Mouse (Mus musculus): ENCODE results near the gene Pgm1. TPM values are rescaled to one million over a fixed set of nuclear protein-coding genes. Genes with fewer than 3 reads are reported as not detected.

Gene Pgm1
- total RNA-seq, 2 experiments from 2014 or later = 40.5 to 44.9 TPM

- intact Hi-C loops (cut with DNase I) = loop anchor here (2.0 to 5.0 kb wide), 3 partner anchors 81 to 589 kb away; no protein-coding TSS in a partner anchor
- DNase-seq (ENCODE audit: low spot score in 2 of 2) = no peak
Measured at GRCm38 (mm10) chr4:99947896-99948295, 18.7 kb downstream of the Pgm1 start.

DNA sequence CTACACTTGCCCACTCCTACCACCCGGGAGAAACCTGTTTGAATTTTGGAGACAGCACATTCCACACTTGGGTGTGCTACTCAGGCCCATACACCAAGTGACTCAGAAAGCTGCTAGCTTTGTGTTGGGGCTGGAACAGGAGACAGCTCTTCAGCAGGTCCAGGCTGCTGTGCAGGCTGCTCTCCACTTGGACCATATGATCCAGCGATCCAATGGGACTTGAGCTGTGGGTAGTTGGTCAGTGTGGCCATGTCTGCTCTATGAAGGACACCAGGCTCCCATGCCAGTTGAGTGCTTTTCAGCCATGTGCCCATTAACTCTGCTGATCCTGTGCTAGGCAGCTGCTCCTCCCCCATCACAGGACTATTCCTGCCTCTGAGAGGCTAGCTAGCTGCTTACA, 24.7 kb downstream of the Pgm1 start:
- intact Hi-C loops (cut with DNase I) = no loop called here

DNA sequence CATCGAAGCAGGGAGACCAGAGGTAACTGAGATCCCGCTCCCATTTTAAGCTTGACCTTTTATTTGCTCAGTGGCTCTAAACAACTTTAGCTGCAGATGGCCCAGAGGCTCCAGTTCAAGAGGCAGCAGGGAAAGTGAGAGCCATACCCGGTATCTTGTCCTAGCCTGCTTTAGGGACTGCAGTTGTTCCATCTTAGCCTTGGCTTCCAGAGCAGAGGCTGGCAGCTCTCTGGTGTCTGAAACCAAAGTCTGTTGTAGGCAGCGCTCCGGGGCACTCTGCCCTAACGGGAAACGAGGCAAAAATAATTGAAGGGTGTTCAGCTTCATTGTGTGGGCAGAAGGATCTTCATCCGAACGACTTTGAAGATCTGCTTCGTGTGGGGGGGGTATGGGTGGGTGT, 26.2 kb downstream of the Pgm1 start:
- DNase-seq (ENCODE audit: low spot score in 2 of 2) = no peak
- intact Hi-C loops (cut with DNase I) = no loop called here

More for the DNA sequence above, 24.7 kb downstream of the Pgm1 start:
- DNase-seq (ENCODE audit: low spot score in 2 of 2) = no peak

- intact Hi-C loops (cut with DNase I) = no loop called here
Measured at GRCm38 (mm10) chr4:99957186-99957585, 28.0 kb downstream of the Pgm1 start.

DNA sequence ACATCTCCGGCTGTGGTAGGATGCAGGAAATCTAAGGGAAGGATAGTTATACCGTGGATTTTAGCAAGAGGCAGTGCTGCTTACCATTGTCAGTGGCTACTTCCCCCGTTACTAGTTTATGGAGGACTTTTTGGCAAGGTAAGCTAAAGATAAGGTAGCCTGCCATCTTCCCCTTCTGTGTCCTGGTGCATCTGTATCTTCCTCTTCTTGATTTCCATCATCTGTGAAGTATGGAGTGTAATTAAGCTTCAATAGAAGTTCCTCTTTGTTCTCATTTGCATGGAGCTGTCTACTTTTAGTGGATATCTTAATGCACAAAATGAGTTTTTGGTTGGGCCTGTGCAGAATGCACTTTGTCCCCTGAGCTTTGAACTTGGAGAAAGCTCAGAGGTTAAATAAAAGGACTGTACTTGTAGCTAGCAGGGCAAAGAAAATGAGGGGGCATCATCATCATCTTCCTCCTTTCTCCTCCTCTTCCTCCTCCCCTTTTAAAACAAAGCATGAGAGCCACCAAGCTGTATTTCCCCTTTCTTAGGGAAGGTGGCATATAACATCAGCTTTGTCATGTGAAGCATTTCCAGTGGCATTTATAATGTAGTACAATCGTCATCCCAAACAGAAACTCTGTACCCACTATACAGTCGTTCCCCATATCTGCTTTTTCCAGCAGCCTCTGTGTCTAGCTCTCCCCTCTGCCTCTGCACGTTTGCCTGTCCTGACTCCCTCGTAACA, 29.0 kb downstream of the Pgm1 start:
- intact Hi-C loops (cut with DNase I) = no loop called here

More at GRCm38 (mm10) chr4:99957186-99957585, 28.0 kb downstream of the Pgm1 start:
- no peak for DNase-seq (ENCODE audit: low spot score in 2 of 2)

DNA sequence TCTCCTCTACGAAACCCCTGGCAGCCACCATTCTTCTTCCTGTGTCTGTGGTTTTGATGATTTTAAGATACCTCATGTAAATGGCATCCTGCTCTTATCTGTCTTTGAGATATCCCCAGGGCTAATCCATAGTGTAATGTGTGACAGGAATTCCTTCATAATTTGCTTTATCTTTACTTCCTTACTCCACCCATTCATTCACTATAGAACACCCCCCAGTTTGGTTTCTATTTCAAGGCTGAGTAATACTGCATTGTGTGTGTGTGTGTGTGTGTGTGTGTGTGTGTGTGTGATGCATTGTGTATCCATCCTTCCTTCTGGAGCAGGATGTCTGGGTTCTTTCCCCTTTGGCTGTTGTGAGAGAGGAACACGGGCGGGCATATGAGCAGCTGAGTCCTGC, 30.1 kb downstream of the Pgm1 start:
- DNase-seq (ENCODE audit: low spot score in 2 of 2) = no peak
- intact Hi-C loops (cut with DNase I) = no loop called here

More for the DNA sequence above, 29.0 kb downstream of the Pgm1 start:
- DNase-seq (ENCODE audit: low spot score in 2 of 2) = no peak

DNA sequence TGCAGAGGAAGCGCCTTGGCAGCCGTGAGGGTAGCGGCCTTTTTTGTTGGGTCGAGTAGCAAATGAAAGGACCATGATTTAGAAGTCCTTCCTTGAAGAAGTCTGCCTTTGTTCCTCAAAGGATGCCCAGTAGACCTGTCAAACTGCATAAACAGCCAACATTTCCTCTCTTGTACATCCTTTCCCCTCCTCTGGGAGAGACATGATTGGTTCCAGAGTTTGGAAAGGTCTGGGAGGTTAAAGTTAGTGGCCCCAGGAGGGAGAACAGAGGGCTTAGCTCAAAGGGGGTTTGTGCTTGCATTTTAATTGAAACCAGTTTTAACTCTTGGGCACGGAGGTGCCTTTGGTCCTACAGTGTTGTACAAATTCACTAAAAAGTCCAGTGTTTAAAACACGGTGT, 37.3 kb downstream of the Pgm1 start:
- intact Hi-C loops (cut with DNase I) = no loop called here
- no peak for DNase-seq (ENCODE audit: low spot score in 2 of 2)

DNA sequence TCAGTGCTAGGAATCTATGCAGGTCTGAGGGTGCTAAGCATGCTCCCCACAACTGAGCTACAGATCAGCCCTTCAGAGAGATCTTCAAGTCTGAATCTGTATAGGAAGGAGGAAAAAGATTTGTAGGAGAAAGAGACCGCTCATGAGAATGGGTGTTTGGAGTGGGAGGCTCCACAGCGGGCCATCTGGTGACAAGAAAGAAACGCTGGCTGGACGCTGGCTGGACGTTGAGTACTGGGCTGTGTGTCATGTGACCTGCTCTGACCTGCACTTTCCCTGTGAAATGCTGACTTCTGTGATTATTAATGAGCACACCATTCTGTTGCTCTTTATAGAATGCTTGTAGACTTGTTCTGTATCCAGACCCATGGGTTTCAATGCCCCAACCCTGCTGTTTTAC, 40.1 kb downstream of the Pgm1 start:
- intact Hi-C loops (cut with DNase I) = no loop called here
- no peak for DNase-seq (ENCODE audit: low spot score in 2 of 2)

- peak; percentile 24 to 28 for DNase-seq (ENCODE audit: low spot score in 2 of 2)
- intact Hi-C loops (cut with DNase I) = no loop called here
Measured at GRCm38 (mm10) chr4:99970097-99970496, 40.9 kb downstream of the Pgm1 start.

DNA sequence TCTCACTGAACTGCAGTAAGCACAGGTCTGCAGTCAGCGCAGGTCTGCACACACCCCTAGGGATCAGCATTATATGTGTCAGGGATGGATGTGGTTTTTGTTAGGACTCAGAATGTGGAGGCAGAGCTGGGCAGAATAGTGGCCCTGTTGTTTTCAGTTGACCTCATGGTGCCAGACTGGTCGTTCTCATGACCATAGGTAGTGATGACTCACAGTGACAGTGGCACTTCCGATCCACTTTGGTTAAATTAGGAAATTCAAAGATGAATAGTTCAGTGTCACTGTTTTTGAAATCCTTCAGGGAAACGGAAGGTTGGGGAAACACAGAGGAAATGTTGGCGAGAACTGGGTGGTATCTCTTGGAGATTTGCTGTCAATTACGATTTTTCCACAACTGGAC, 43.7 kb downstream of the Pgm1 start:
- no peak for DNase-seq (ENCODE audit: low spot score in 2 of 2)
- intact Hi-C loops (cut with DNase I) = no loop called here

DNA sequence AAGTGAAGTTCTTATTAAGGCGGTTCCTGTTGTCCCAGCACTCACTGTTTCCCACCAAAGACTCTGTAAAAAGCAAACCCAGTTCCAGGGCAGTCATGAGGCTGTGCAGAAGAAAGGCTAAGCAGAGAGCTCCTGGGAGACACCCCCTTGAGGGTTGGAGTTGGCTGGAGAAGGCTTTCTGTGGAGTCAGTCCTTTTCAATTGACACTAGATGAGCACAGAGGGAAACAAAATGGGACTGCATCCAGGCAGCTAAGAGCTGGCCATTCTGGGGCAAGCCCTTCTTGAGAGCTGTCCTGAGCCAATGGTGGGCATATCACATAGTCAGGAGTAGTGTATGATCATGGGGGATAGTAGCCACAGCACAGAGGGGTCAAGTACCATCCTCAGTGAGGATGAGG, 44.7 kb downstream of the Pgm1 start:
- DNase-seq (ENCODE audit: low spot score in 2 of 2) = no peak
- intact Hi-C loops (cut with DNase I) = no loop called here

GRCm38 (mm10) chr4:99974375-99974774, 45.2 kb downstream of the Pgm1 start:
- no peak for DNase-seq (ENCODE audit: low spot score in 2 of 2)
- intact Hi-C loops (cut with DNase I) = no loop called here

- intact Hi-C loops (cut with DNase I) = no loop called here
- no peak for DNase-seq (ENCODE audit: low spot score in 2 of 2)
Measured at GRCm38 (mm10) chr4:99979326-99979725, 50.1 kb downstream of the Pgm1 start.

GRCm38 (mm10) chr4:99981216-99981615, 52.0 kb downstream of the Pgm1 start:
- intact Hi-C loops (cut with DNase I) = no loop called here
- no peak for DNase-seq (ENCODE audit: low spot score in 2 of 2)

DNA sequence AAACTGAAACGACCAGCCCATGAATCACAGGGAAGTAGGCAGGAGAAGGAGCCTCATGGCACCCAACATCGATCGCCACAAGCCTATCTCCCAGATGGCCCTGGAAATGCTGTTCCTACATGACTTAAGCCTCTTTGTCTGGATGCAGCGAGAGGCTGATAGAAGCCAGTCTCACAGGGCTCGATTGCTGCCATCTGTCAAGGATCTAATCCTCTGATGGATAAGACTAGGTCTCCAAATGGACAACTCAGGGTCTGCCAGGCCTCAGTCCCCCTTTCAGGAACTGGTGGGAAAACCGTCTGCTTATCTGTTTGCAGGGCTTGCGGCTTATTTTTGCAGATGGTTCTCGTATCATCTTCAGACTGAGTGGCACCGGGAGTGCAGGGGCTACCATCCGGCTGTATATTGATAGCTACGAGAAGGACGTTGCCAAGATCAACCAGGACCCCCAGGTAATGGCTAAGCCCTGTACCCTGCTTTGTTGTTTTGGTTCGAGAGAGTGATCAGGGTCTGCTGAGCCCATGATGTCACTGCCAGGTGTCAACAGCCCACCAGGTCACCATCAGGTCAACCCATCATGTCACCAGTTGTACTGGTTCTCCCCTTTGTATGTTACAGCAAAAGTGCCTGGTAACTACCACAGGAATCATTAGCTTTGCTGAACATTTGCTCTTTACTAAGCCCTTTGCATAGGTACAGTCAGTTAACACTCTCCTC, 54.6 kb downstream of the Pgm1 start:
- DNase-seq (ENCODE audit: low spot score in 2 of 2) = no peak
- intact Hi-C loops (cut with DNase I) = no loop called here

GRCm38 (mm10) chr4:99984369-99984752, 55.1 kb downstream of the Pgm1 start:
- DNase-seq (ENCODE audit: low spot score in 2 of 2) = no peak
- intact Hi-C loops (cut with DNase I) = no loop called here

- DNase-seq (ENCODE audit: low spot score in 2 of 2) = no peak
- intact Hi-C loops (cut with DNase I) = no loop called here
Measured at GRCm38 (mm10) chr4:99985086-99985485, 55.9 kb downstream of the Pgm1 start.

DNA sequence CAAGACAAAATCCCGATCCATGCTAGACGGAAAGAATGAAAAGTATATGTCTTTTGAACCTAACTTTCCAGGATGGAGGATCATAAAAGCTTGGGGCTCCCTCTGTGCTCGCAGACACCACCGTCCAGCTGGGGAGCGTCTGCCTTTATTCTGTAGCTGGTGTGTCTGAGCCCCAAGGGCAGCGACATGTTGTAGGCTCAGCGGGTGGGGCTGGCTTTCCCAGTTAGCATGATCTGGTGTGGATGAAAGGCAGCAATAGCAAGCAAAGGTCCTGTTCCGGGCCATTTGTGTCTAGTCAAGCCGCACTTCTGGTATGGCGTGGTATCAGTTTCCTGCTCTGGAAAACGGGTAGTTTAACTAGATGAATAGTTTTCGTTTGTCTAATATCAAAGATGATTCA, 56.4 kb downstream of the Pgm1 start:
- intact Hi-C loops (cut with DNase I) = no loop called here
- no peak for DNase-seq (ENCODE audit: low spot score in 2 of 2)

- DNase-seq (ENCODE audit: low spot score in 2 of 2) = no peak
- intact Hi-C loops (cut with DNase I) = no loop called here
Measured at GRCm38 (mm10) chr4:99986609-99987008, 57.4 kb downstream of the Pgm1 start.

DNA sequence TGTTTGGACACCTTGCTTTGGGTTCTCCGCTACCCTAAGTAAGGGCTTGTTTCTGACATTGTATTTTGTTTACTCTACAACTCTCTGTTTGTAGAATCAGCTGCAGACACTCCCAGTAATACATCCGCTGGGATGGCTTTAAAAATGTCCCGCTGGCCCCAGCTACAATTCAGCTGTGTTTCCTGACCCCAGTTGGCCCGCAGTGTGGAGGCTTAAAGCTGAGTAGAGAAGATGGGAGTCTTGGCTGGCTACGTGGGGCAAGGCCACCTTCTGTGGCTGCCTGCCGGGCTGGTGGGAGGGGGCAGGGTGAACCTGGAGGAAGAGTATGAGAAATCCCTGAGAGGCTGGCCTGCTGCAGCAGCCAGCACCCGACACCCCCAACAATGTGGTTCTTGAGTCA, 59.6 kb downstream of the Pgm1 start:
- intact Hi-C loops (cut with DNase I) = no loop called here
- DNase-seq (ENCODE audit: low spot score in 2 of 2) = no peak

DNA sequence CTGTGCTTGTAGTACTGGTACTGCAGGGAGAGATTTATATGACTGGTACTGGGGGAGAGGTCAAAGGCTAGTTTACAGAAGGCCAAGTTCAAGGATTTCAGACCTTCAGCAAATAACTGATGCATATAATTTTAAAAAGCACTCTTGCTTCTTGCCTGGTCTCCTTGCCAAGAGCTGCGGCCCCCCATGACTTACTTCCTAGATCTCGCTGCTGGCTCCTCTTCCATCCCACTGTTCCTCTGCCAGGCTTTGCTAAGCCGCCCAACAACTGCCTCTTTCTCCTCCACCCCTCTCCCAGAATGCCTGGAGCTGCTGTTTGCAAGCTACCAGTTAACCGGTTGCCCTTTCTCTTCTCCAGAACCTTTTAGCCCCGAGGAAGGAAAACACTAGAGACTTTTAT, 71.8 kb downstream of the Pgm1 start:
- DNase-seq (ENCODE audit: low spot score in 2 of 2) = no peak
- intact Hi-C loops (cut with DNase I) = loop anchor here (10.0 kb wide), 1 partner anchor 1144 kb away; no protein-coding TSS in a partner anchor

Measured in left cerebral cortex, postnatal 14 days (tissue).